Mouse (Mus musculus): ENCODE measurements at regions not wholly inside any gene's neighbourhood (a gene's known extent, or its start where the extent isn't known, plus 50 kb on each side); places are given as distances from the start of the nearest gene placed in this dataset.

GRCm38 (mm10) chr6:49582040-49582707 lies 186.8 kb downstream of the Stk31 start:
- Histone ChIP-seq H3K36me3 (ENCODE audit: control insufficient read depth, insufficient read depth, low read length) (no peaks in the 10 kb centered on the region), H3K27me3 (replicated peaks; ENCODE audit: control insufficient read depth, insufficient read depth, low read length) (no peaks in the 10 kb centered on the region), H3K4me1 (ENCODE audit: control insufficient read depth, insufficient read depth, low read depth, low read length) (no peaks in the 10 kb centered on the region; the same call in 1 of the 2 replicates), H3K27ac (ENCODE audit: low read depth, low read length) (no peak overlapping the region), H3K4me2 (ENCODE audit: low read length) (no peak overlapping the region), H3K9me3 (ENCODE audit: control insufficient read depth, low read length) (no peaks in the 10 kb centered on the region), H3K4me3 (ENCODE audit: low read length) (no peak overlapping the region), H3K9ac (ENCODE audit: low read depth, low read length) (no peak overlapping the region)
- WGBS, result 56% methylated on average over 8 of the region's 8 CpGs
- no peak for ATAC-seq

GRCm38 (mm10) chr6:49586553-49586952 lies 191.1 kb downstream of the Stk31 start:
- Histone ChIP-seq H3K9me3 (ENCODE audit: control insufficient read depth, low read length) (0 out of 2 replicates have a peak, but pooled peaks cover 2% of the 10 kb centered on the region), H3K9ac (ENCODE audit: low read depth, low read length) (no peak overlapping the region), H3K27me3 (replicated peaks; ENCODE audit: control insufficient read depth, insufficient read depth, low read length) (no peaks in the 10 kb centered on the region), H3K4me3 (ENCODE audit: low read length) (no peak overlapping the region), H3K36me3 (ENCODE audit: control insufficient read depth, insufficient read depth, low read length) (no peaks in the 10 kb centered on the region), H3K4me2 (ENCODE audit: low read length) (no peak overlapping the region), H3K4me1 (ENCODE audit: control insufficient read depth, insufficient read depth, low read depth, low read length) (no peaks in the 10 kb centered on the region; the same call in 1 of the 2 replicates), H3K27ac (ENCODE audit: low read depth, low read length) (no peak overlapping the region)
- no peak for ATAC-seq
- WGBS, result 64% methylated on average over 5 of the region's 5 CpGs

- Histone ChIP-seq H3K27me3 (replicated peaks; ENCODE audit: control insufficient read depth, insufficient read depth, low read length) (no peaks in the 10 kb centered on the region; the same call in 1 of the 2 replicates), H3K9me3 (ENCODE audit: control insufficient read depth, low read length) (0 out of 2 replicates have a peak, but pooled peaks cover 2% of the 10 kb centered on the region), H3K4me3 (ENCODE audit: low read length) (no peak overlapping the region), H3K27ac (ENCODE audit: low read depth, low read length) (no peak overlapping the region), H3K9ac (ENCODE audit: low read depth, low read length) (no peak overlapping the region), H3K36me3 (ENCODE audit: control insufficient read depth, insufficient read depth, low read length) (no peaks in the 10 kb centered on the region), H3K4me1 (ENCODE audit: control insufficient read depth, insufficient read depth, low read depth, low read length) (no peaks in the 10 kb centered on the region), H3K4me2 (ENCODE audit: low read length) (no peak overlapping the region)
- no peak for ATAC-seq
- WGBS, result 96% methylated on average over 3 of the region's 3 CpGs
These were observed 193.3 kb downstream of the Stk31 start for GRCm38 (mm10) chr6:49588677-49589076.

GRCm38 (mm10) chr6:49590927-49591631 lies 195.7 kb downstream of the Stk31 start:
- 0 out of 2 replicates have a peak, but pooled peaks cover 2% of the 10 kb centered on the region for H3K9me3 ChIP-seq (ENCODE audit: control insufficient read depth, low read length)
- no peaks in the 10 kb centered on the region; the same call in 1 of the 2 replicates for H3K27me3 ChIP-seq (replicated peaks; ENCODE audit: control insufficient read depth, insufficient read depth, low read length)
- H3K36me3 ChIP-seq (ENCODE audit: control insufficient read depth, insufficient read depth, low read length), result no peaks in the 10 kb centered on the region
- WGBS, result 61% methylated on average over 7 of the region's 7 CpGs
- ATAC-seq, result peak; percentile 86
- no peak overlapping the region for H3K27ac ChIP-seq (ENCODE audit: low read depth, low read length)
- no peak overlapping the region for H3K4me2 ChIP-seq (ENCODE audit: low read length)
- no peak overlapping the region for H3K4me3 ChIP-seq (ENCODE audit: low read length)
- H3K9ac ChIP-seq (ENCODE audit: low read depth, low read length), result no peak overlapping the region
- no peaks in the 10 kb centered on the region for H3K4me1 ChIP-seq (ENCODE audit: control insufficient read depth, insufficient read depth, low read depth, low read length)

- H3K9ac ChIP-seq (ENCODE audit: low read depth, low read length), result no peak overlapping the region
These were observed 196.2 kb downstream of the Stk31 start for GRCm38 (mm10) chr6:49591632-49592000.

GRCm38 (mm10) chr6:49592676-49593075 lies 197.3 kb downstream of the Stk31 start:
- ATAC-seq, result peak; percentile 64
- Histone ChIP-seq H3K27me3 (replicated peaks; ENCODE audit: control insufficient read depth, insufficient read depth, low read length) (no peaks in the 10 kb centered on the region; the same call in 1 of the 2 replicates), H3K4me3 (ENCODE audit: low read length) (no peak overlapping the region), H3K4me2 (ENCODE audit: low read length) (no peak overlapping the region), H3K4me1 (ENCODE audit: control insufficient read depth, insufficient read depth, low read depth, low read length) (no peaks in the 10 kb centered on the region), H3K27ac (ENCODE audit: low read depth, low read length) (no peak overlapping the region), H3K9me3 (ENCODE audit: control insufficient read depth, low read length) (0 out of 2 replicates have a peak, but pooled peaks cover 2% of the 10 kb centered on the region), H3K9ac (ENCODE audit: low read depth, low read length) (no peak overlapping the region), H3K36me3 (ENCODE audit: control insufficient read depth, insufficient read depth, low read length) (no peaks in the 10 kb centered on the region)
- 85% methylated on average over 5 of the region's 5 CpGs for WGBS

More at GRCm38 (mm10) chr6:49591632-49592000, 196.2 kb downstream of the Stk31 start:
- H3K27me3 ChIP-seq (replicated peaks; ENCODE audit: control insufficient read depth, insufficient read depth, low read length), result no peaks in the 10 kb centered on the region; the same call in 1 of the 2 replicates
- WGBS, result 93% methylated on average over 2 of the region's 2 CpGs
- no peak overlapping the region for H3K4me3 ChIP-seq (ENCODE audit: low read length)
- 0 out of 2 replicates have a peak, but pooled peaks cover 2% of the 10 kb centered on the region for H3K9me3 ChIP-seq (ENCODE audit: control insufficient read depth, low read length)
- H3K4me1 ChIP-seq (ENCODE audit: control insufficient read depth, insufficient read depth, low read depth, low read length), result no peaks in the 10 kb centered on the region
- H3K36me3 ChIP-seq (ENCODE audit: control insufficient read depth, insufficient read depth, low read length), result no peaks in the 10 kb centered on the region
- H3K27ac ChIP-seq (ENCODE audit: low read depth, low read length), result no peak overlapping the region
- no peak for ATAC-seq
- no peak overlapping the region for H3K4me2 ChIP-seq (ENCODE audit: low read length)

GRCm38 (mm10) chr6:49603201-49603600 lies 207.8 kb downstream of the Stk31 start:
- Histone ChIP-seq H3K27ac (ENCODE audit: low read depth, low read length) (no peak overlapping the region), H3K36me3 (ENCODE audit: control insufficient read depth, insufficient read depth, low read length) (no peaks in the 10 kb centered on the region), H3K4me1 (ENCODE audit: control insufficient read depth, insufficient read depth, low read depth, low read length) (peaks cover 7% of the 10 kb centered on the region), H3K9ac (ENCODE audit: low read depth, low read length) (no peak overlapping the region), H3K4me3 (ENCODE audit: low read length) (no peak overlapping the region), H3K27me3 (replicated peaks; ENCODE audit: control insufficient read depth, insufficient read depth, low read length) (no peaks in the 10 kb centered on the region), H3K4me2 (ENCODE audit: low read length) (no peak overlapping the region), H3K9me3 (ENCODE audit: control insufficient read depth, low read length) (no peaks in the 10 kb centered on the region)
- ATAC-seq, result no peak
- WGBS, result 32% methylated on average over 1 of the region's 1 CpGs

- Histone ChIP-seq H3K4me1 (ENCODE audit: control insufficient read depth, insufficient read depth, low read depth, low read length) (peaks cover 7% of the 10 kb centered on the region), H3K27me3 (replicated peaks; ENCODE audit: control insufficient read depth, insufficient read depth, low read length) (no peaks in the 10 kb centered on the region), H3K4me2 (ENCODE audit: low read length) (no peak overlapping the region; the same call in 1 of the 2 replicates), H3K36me3 (ENCODE audit: control insufficient read depth, insufficient read depth, low read length) (no peaks in the 10 kb centered on the region), H3K27ac (ENCODE audit: low read depth, low read length) (no peak overlapping the region), H3K9me3 (ENCODE audit: control insufficient read depth, low read length) (no peaks in the 10 kb centered on the region), H3K9ac (ENCODE audit: low read depth, low read length) (no peak overlapping the region), H3K4me3 (ENCODE audit: low read length) (no peak overlapping the region)
- WGBS, result 23% methylated on average over 3 of the region's 3 CpGs
- peak; percentile 63 for ATAC-seq
These were observed 208.4 kb downstream of the Stk31 start for GRCm38 (mm10) chr6:49603844-49604243.

- Histone ChIP-seq H3K27me3 (replicated peaks; ENCODE audit: control insufficient read depth, insufficient read depth, low read length) (no peaks in the 10 kb centered on the region), H3K4me2 (ENCODE audit: low read length) (no peak overlapping the region), H3K4me1 (ENCODE audit: control insufficient read depth, insufficient read depth, low read depth, low read length) (peaks cover 7% of the 10 kb centered on the region), H3K27ac (ENCODE audit: low read depth, low read length) (no peak overlapping the region), H3K9ac (ENCODE audit: low read depth, low read length) (no peak overlapping the region), H3K9me3 (ENCODE audit: control insufficient read depth, low read length) (no peaks in the 10 kb centered on the region), H3K4me3 (ENCODE audit: low read length) (no peak overlapping the region), H3K36me3 (ENCODE audit: control insufficient read depth, insufficient read depth, low read length) (no peaks in the 10 kb centered on the region)
- 0% methylated on average over 1 of the region's 1 CpGs for WGBS
- no peak for ATAC-seq
These were observed 210.6 kb downstream of the Stk31 start for GRCm38 (mm10) chr6:49606028-49606427.

All from hindbrain, embryonic 16.5 days (tissue).